Mouse (Mus musculus) hindbrain, embryonic 10.5 days (tissue): ENCODE measurements at regions not wholly inside any gene's neighbourhood (a gene's known extent, or its start where the extent isn't known, plus 50 kb on each side); places are given as distances from the start of the nearest gene placed in this dataset.
"Not testable (repeated sequence)": the region's sequence is repeated elsewhere in the genome, so short reads cannot be mapped to it uniquely, and the experiment has no call there.

Experiments used
- DNase-seq: peaks from one replicate; pipeline ENCODE4 v3.0.0-alpha.2; 2017; ENCODE audit warnings: low spot score
- H3K27ac ChIP-seq: fragments of 300-500 bp; sonication (generic); 2 replicates; pipeline ENCODE4 v1.5.1; 2016; ENCODE audit warnings: mild to moderate bottlenecking, moderate library complexity
- H3K27me3 ChIP-seq: fragments of 300-500 bp; sonication (generic); 2 replicates; pipeline ENCODE4 v1.6.1; 2016; ENCODE audit warnings: mild to moderate bottlenecking; ENCODE audit not compliant: poor library complexity, insufficient read depth, severe bottlenecking
- H3K36me3 ChIP-seq: fragments of 300-500 bp; sonication (generic); 2 replicates; pipeline ENCODE4 v1.6.1; 2016; ENCODE audit warnings: mild to moderate bottlenecking, moderate library complexity
- H3K4me1 ChIP-seq: fragments of 300-500 bp; sonication (generic); replicated peaks from 2 replicates; pipeline ENCODE4 v1.6.1; 2016; ENCODE audit warnings: mild to moderate bottlenecking
- H3K4me3 ChIP-seq: fragments of 300-500 bp; sonication (generic); 2 replicates; pipeline ENCODE4 v1.5.1; 2016; ENCODE audit warnings: mild to moderate bottlenecking, moderate library complexity
- H3K9me3 ChIP-seq: fragments of 300-500 bp; sonication (generic); 2 replicates; pipeline ENCODE4 v1.6.1; 2016; ENCODE audit warnings: mild to moderate bottlenecking, moderate library complexity
- WGBS: fragments of 180-500 bp; shearing (Covaris S2); methylation state at CpG from one replicate; pipeline ENCODE4 v1.1.7; 2016; 5-methylcytosine and 5-hydroxymethylcytosine counted together

GRCm38 (mm10) chr4:44424831-44425704 lies 124.4 kb downstream of the Melk start:
- peak; percentile 62 for DNase-seq

GRCm38 (mm10) chr4:44434593-44434992 lies 133.9 kb downstream of the Melk start:
- peak; percentile 39 for DNase-seq
- no peaks in the 10 kb centered on the region for H3K4me1 ChIP-seq
- H3K9me3 ChIP-seq = no peaks in the 10 kb centered on the region
- no peak overlapping the region for H3K4me3 ChIP-seq
- no peaks in the 10 kb centered on the region for H3K36me3 ChIP-seq
- H3K27ac ChIP-seq = no peak overlapping the region
- no peaks in the 10 kb centered on the region; the same call in 1 of the 2 replicates for H3K27me3 ChIP-seq
- WGBS = 42% methylated on average over 9 of the region's 9 CpGs

More at GRCm38 (mm10) chr4:44424831-44425704, 124.4 kb downstream of the Melk start:
- peaks cover 13% of the 10 kb centered on the region for H3K4me1 ChIP-seq
- under 1% methylated on average over 56 of the region's 56 CpGs for WGBS
- H3K9me3 ChIP-seq = no peaks in the 10 kb centered on the region
- H3K27ac ChIP-seq = peak overlapping the region; percentile 75
- H3K36me3 ChIP-seq = no peaks in the 10 kb centered on the region
- H3K27me3 ChIP-seq = peaks cover 79% of the 10 kb centered on the region
- peak overlapping the region; percentile 59 for H3K4me3 ChIP-seq

- DNase-seq = no peak
- Histone ChIP-seq H3K4me3 (no peak overlapping the region), H3K36me3 (no peaks in the 10 kb centered on the region), H3K9me3 (no peaks in the 10 kb centered on the region), H3K27me3 (0 out of 2 replicates have a peak, but pooled peaks cover 3% of the 10 kb centered on the region), H3K4me1 (peaks cover 22% of the 10 kb centered on the region), H3K27ac (peak overlapping the region; percentile 1)
- WGBS = 31% methylated on average over 4 of the region's 4 CpGs
These were observed 144.8 kb downstream of the Melk start for GRCm38 (mm10) chr4:44445511-44445910.

GRCm38 (mm10) chr4:44450881-44451532 lies 150.3 kb downstream of the Melk start:
- H3K27me3 ChIP-seq = no peaks in the 10 kb centered on the region
- no peaks in the 10 kb centered on the region; the same call in 1 of the 2 replicates for H3K9me3 ChIP-seq
- no peak for DNase-seq
- H3K27ac ChIP-seq = no peak overlapping the region
- 60% methylated on average over 10 of the region's 10 CpGs for WGBS
- H3K36me3 ChIP-seq = no peaks in the 10 kb centered on the region
- H3K4me3 ChIP-seq = no peak overlapping the region
- H3K4me1 ChIP-seq = peaks cover 30% of the 10 kb centered on the region

GRCm38 (mm10) chr4:44452043-44452618 lies 151.5 kb downstream of the Melk start:
- peaks cover 29% of the 10 kb centered on the region for H3K4me1 ChIP-seq
- DNase-seq = peak; percentile 37
- H3K27ac ChIP-seq = peak overlapping the region; percentile 59
- H3K27me3 ChIP-seq = no peaks in the 10 kb centered on the region
- 50% methylated on average over 8 of the region's 8 CpGs for WGBS
- no peaks in the 10 kb centered on the region; the same call in 1 of the 2 replicates for H3K9me3 ChIP-seq
- H3K36me3 ChIP-seq = no peaks in the 10 kb centered on the region
- H3K4me3 ChIP-seq = no peak overlapping the region

- no peak overlapping the region for H3K27ac ChIP-seq
- WGBS = 86% methylated on average over 11 of the region's 11 CpGs
- no peaks in the 10 kb centered on the region for H3K36me3 ChIP-seq
- no peak for DNase-seq
- no peaks in the 10 kb centered on the region for H3K27me3 ChIP-seq
- H3K4me1 ChIP-seq = peaks cover 29% of the 10 kb centered on the region
- no peaks in the 10 kb centered on the region; the same call in 1 of the 2 replicates for H3K9me3 ChIP-seq
- H3K4me3 ChIP-seq = no peak overlapping the region
These were observed 152.9 kb downstream of the Melk start for GRCm38 (mm10) chr4:44453552-44453951.

GRCm38 (mm10) chr4:44455851-44456250 lies 155.2 kb downstream of the Melk start:
- no peaks in the 10 kb centered on the region for H3K36me3 ChIP-seq
- no peak overlapping the region for H3K4me3 ChIP-seq
- WGBS = 91% methylated on average over 2 of the region's 2 CpGs
- no peak for DNase-seq
- H3K27ac ChIP-seq = no peak overlapping the region
- H3K4me1 ChIP-seq = peaks cover 20% of the 10 kb centered on the region
- H3K9me3 ChIP-seq = no peaks in the 10 kb centered on the region; the same call in 1 of the 2 replicates
- H3K27me3 ChIP-seq = no peaks in the 10 kb centered on the region

- 94% methylated on average over 21 of the region's 21 CpGs for WGBS
- not testable (repeated sequence) for H3K9me3 ChIP-seq, H3K36me3 ChIP-seq, H3K4me3 ChIP-seq, DNase-seq, H3K4me1 ChIP-seq, H3K27me3 ChIP-seq, H3K27ac ChIP-seq
These were observed 172.8 kb downstream of the Melk start for GRCm38 (mm10) chr4:44473511-44473910.
